Mouse (Mus musculus): ENCODE data around the gene Mrps22. TPM values are rescaled to one million over a fixed set of nuclear protein-coding genes. Genes with fewer than 3 reads are reported as not detected.
A peak's percentile ranks its signal among the peaks of the same experiment; 100 is the strongest.

The Mrps22 gene
- 56.5 and 58.9 TPM in 2 replicates for polyA plus RNA-seq (2015; fragmentation: Nextera tagmentation; extraction: Ambion mirVana)

GRCm38 (mm10) chr9:98601156-98601836, at the start of gene Mrps22:
Gene Mrps22, minus strand, starts transcription at chr9:98601660.
- peak; percentile 90 for ATAC-seq (ENCODE audit: insufficient number of reproducible peaks, insufficient read depth, low FRiP score, low TSS enrichment, low read depth)
- peak within 1 kb of the TSS; percentile 89 for H3K9ac ChIP-seq
- 0 out of 2 replicates have a peak, but pooled peaks cover 4% of the 10 kb centered on the region for H3K27me3 ChIP-seq
- H3K27ac ChIP-seq: peak within 1 kb of the TSS; percentile 40; the same call in 1 of the 2 replicates
- H3K9me3 ChIP-seq: no peaks in the 10 kb centered on the region
- peak within 1 kb of the TSS; percentile 93 for H3K4me3 ChIP-seq
- peaks cover 20% of the 10 kb centered on the region for H3K36me3 ChIP-seq
- under 1% methylated on average over 44 of the region's 44 CpGs for WGBS
- peak within 1 kb of the TSS; percentile 96 for H3K4me2 ChIP-seq
- peaks cover 14% of the 10 kb centered on the region for H3K4me1 ChIP-seq

- WGBS: 28% methylated on average over 8 of the region's 8 CpGs
- Histone ChIP-seq H3K27me3 (peaks cover 92% of the 10 kb centered on the region), H3K4me3 (no peak overlapping the region), H3K27ac (no peak overlapping the region), H3K4me2 (no peak overlapping the region), H3K4me1 (peaks cover 12% of the 10 kb centered on the region), H3K9me3 (no peaks in the 10 kb centered on the region), H3K36me3 (no peaks in the 10 kb centered on the region), H3K9ac (no peak overlapping the region)
- ATAC-seq (ENCODE audit: insufficient number of reproducible peaks, insufficient read depth, low FRiP score, low TSS enrichment, low read depth): no peak
These were observed 49.1 kb upstream of the Mrps22 start for GRCm38 (mm10) chr9:98650547-98650946.

DNA sequence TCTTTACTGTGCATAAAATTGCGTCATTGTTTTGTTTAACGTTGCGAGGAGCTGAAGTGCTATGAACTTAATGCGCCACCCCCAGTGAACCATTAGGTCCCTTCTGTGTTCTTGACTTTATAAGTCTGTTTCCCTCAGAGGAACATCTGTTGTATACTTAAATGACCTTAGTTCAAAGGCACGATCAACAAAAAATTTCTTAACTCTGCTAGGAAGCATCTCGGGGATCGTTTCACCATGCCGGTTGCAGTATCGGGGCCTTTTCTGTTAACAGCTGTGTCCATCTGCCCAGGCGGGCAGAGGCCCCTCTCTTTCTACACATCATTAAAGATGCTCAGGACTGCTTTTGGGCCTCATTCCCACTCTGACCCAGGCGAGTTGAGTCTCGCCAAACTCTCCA, 46.0 kb upstream of the Mrps22 start:
- peaks cover 96% of the 10 kb centered on the region for H3K27me3 ChIP-seq
- H3K4me2 ChIP-seq: no peak overlapping the region
- no peaks in the 10 kb centered on the region for H3K36me3 ChIP-seq
- no peak overlapping the region for H3K4me3 ChIP-seq
- WGBS: 72% methylated on average over 12 of the region's 12 CpGs
- H3K27ac ChIP-seq: no peak overlapping the region
- H3K9ac ChIP-seq: no peak overlapping the region
- H3K4me1 ChIP-seq: peaks cover 12% of the 10 kb centered on the region
- no peak for ATAC-seq (ENCODE audit: insufficient number of reproducible peaks, insufficient read depth, low FRiP score, low TSS enrichment, low read depth)
- no peaks in the 10 kb centered on the region for H3K9me3 ChIP-seq

DNA sequence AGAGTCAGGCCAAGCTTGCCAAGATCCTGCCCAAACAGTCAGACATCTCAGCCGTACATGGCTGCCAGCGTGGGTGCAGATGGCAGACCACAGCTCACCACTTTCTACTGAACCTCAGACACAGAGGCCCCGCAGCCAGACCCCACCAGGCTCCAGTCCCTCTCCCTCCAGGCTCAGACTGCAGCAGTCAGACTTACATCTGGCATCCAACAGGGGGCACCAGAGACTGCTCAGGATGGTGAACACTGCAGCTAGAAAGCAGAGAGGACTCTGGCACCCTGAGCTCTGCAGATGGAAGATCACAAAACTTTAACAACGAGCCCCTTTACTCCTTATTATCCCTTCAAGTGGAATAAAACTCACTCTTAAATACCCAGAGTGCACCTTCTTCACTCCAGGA, 44.3 kb upstream of the Mrps22 start:
- ATAC-seq (ENCODE audit: insufficient number of reproducible peaks, insufficient read depth, low FRiP score, low TSS enrichment, low read depth): peak; percentile 68; the same call in 1 of the 2 replicates

GRCm38 (mm10) chr9:98642126-98642525, 40.7 kb upstream of the Mrps22 start:
- Histone ChIP-seq H3K27me3 (peaks cover 93% of the 10 kb centered on the region), H3K27ac (no peak overlapping the region), H3K36me3 (no peaks in the 10 kb centered on the region), H3K9me3 (no peaks in the 10 kb centered on the region), H3K4me1 (no peaks in the 10 kb centered on the region), H3K4me2 (no peak overlapping the region), H3K9ac (no peak overlapping the region), H3K4me3 (no peak overlapping the region)
- WGBS: 74% methylated on average over 6 of the region's 6 CpGs
- ATAC-seq (ENCODE audit: insufficient number of reproducible peaks, insufficient read depth, low FRiP score, low TSS enrichment, low read depth): no peak

More for the DNA sequence above, 44.3 kb upstream of the Mrps22 start:
- WGBS: 18% methylated on average over 4 of the region's 4 CpGs
- Histone ChIP-seq H3K4me2 (no peak overlapping the region), H3K4me3 (no peak overlapping the region), H3K27ac (no peak overlapping the region), H3K4me1 (peaks cover 5% of the 10 kb centered on the region), H3K9me3 (no peaks in the 10 kb centered on the region), H3K27me3 (peaks cover 98% of the 10 kb centered on the region), H3K9ac (no peak overlapping the region), H3K36me3 (no peaks in the 10 kb centered on the region)

- H3K4me3 ChIP-seq: no peak overlapping the region
- no peaks in the 10 kb centered on the region for H3K36me3 ChIP-seq
- no peak overlapping the region for H3K9ac ChIP-seq
- no peaks in the 10 kb centered on the region for H3K9me3 ChIP-seq
- ATAC-seq (ENCODE audit: insufficient number of reproducible peaks, insufficient read depth, low FRiP score, low TSS enrichment, low read depth): no peak
- H3K27me3 ChIP-seq: peaks cover 80% of the 10 kb centered on the region
- no peak overlapping the region for H3K4me2 ChIP-seq
- H3K27ac ChIP-seq: 0 out of 2 replicates have a peak overlapping the region, but pooled peaks have one; percentile 18
- 59% methylated on average over 13 of the region's 13 CpGs for WGBS
- H3K4me1 ChIP-seq: peaks cover 21% of the 10 kb centered on the region
These were observed 32.1 kb upstream of the Mrps22 start for GRCm38 (mm10) chr9:98633287-98634162.

GRCm38 (mm10) chr9:98628480-98628879, 27.0 kb upstream of the Mrps22 start:
- Histone ChIP-seq H3K4me2 (no peak overlapping the region), H3K4me3 (no peak overlapping the region), H3K4me1 (peaks cover 13% of the 10 kb centered on the region), H3K36me3 (no peaks in the 10 kb centered on the region), H3K27ac (no peak overlapping the region), H3K27me3 (peaks cover 91% of the 10 kb centered on the region), H3K9ac (no peak overlapping the region), H3K9me3 (no peaks in the 10 kb centered on the region)
- no peak for ATAC-seq (ENCODE audit: insufficient number of reproducible peaks, insufficient read depth, low FRiP score, low TSS enrichment, low read depth)
- WGBS: 44% methylated on average over 3 of the region's 3 CpGs

DNA sequence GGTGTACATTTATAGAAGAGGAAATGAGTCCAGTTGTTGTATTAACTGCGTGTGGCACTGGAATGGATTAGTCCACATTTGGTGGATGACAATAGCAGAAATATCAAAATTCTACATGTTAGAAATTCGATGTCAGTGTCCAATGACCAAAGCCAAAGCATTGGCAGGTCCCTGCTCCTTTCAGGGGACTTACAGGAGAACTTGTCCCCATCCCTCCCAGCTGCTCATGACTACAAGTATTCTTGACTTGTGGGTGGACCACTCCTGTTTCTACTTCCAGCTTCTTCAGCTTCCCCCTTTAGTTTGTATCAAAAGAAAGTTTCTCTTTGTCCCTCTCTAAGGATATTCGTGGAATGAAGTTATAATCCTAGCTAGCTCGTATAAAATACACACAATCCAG, 3.4 kb upstream of the Mrps22 start:
- 69% methylated on average over 4 of the region's 4 CpGs for WGBS
- Histone ChIP-seq H3K4me3 (no peak overlapping the region), H3K27ac (no peak overlapping the region), H3K27me3 (0 out of 2 replicates have a peak, but pooled peaks cover 4% of the 10 kb centered on the region), H3K36me3 (no peaks in the 10 kb centered on the region), H3K9me3 (no peaks in the 10 kb centered on the region), H3K4me1 (peaks cover 12% of the 10 kb centered on the region), H3K4me2 (no peak overlapping the region), H3K9ac (no peak overlapping the region)
- ATAC-seq (ENCODE audit: insufficient number of reproducible peaks, insufficient read depth, low FRiP score, low TSS enrichment, low read depth): no peak

DNA sequence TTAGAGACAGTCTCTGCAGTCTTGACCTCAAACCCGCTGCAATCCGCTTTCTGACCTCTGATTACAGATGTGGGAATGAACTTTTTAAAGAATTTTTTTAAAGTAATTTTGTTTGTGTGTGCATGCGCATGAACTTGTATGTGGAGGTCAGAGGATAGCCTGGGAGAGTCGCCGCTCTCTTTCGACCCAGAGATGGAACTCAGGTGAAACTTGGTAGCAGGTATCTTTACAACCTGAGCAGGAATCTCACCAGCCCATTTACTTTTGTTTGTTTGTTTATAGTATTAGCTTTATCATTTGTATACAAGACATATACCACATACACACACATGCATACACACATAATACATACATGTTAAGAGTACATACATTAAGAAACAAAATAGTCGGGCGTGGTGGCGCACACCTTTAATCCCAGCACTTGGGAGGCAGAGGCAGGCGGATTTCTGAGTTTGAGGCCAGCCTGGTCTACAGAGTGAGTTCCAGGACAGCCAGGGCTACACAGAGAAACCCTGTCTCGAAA, 438 bp upstream of the Mrps22 start:
- Histone ChIP-seq H3K4me3 (peak overlapping the region; percentile 93), H3K9me3 (no peaks in the 10 kb centered on the region), H3K27me3 (0 out of 2 replicates have a peak, but pooled peaks cover 4% of the 10 kb centered on the region), H3K4me1 (peaks cover 14% of the 10 kb centered on the region), H3K4me2 (peak overlapping the region; percentile 96), H3K9ac (peak overlapping the region; percentile 89), H3K27ac (no peak overlapping the region; the same call in 1 of the 2 replicates), H3K36me3 (peaks cover 14% of the 10 kb centered on the region)
- 52% methylated on average over 11 of the region's 11 CpGs for WGBS
- ATAC-seq (ENCODE audit: insufficient number of reproducible peaks, insufficient read depth, low FRiP score, low TSS enrichment, low read depth): no peak

- WGBS: 78% methylated on average over 6 of the region's 6 CpGs
- H3K4me3 ChIP-seq: peak overlapping the region; percentile 93; the same call in 1 of the 2 replicates
These were observed 1.4 kb downstream of the Mrps22 start for GRCm38 (mm10) chr9:98600094-98600493.

GRCm38 (mm10) chr9:98583852-98584251, 17.6 kb downstream of the Mrps22 start:
- H3K4me1 ChIP-seq: no peaks in the 10 kb centered on the region
- peaks cover 87% of the 10 kb centered on the region for H3K36me3 ChIP-seq

More at GRCm38 (mm10) chr9:98600094-98600493, 1.4 kb downstream of the Mrps22 start:
- Histone ChIP-seq H3K27me3 (0 out of 2 replicates have a peak, but pooled peaks cover 4% of the 10 kb centered on the region), H3K27ac (no peak overlapping the region), H3K9me3 (no peaks in the 10 kb centered on the region), H3K4me1 (peaks cover 14% of the 10 kb centered on the region), H3K4me2 (peak overlapping the region; percentile 96), H3K36me3 (peaks cover 32% of the 10 kb centered on the region), H3K9ac (no peak overlapping the region)
- no peak for ATAC-seq (ENCODE audit: insufficient number of reproducible peaks, insufficient read depth, low FRiP score, low TSS enrichment, low read depth)

More at GRCm38 (mm10) chr9:98583852-98584251, 17.6 kb downstream of the Mrps22 start:
- no peak overlapping the region for H3K27ac ChIP-seq
- H3K9ac ChIP-seq: no peak overlapping the region
- no peaks in the 10 kb centered on the region for H3K27me3 ChIP-seq
- no peak overlapping the region for H3K4me2 ChIP-seq
- no peak for ATAC-seq (ENCODE audit: insufficient number of reproducible peaks, insufficient read depth, low FRiP score, low TSS enrichment, low read depth)
- H3K9me3 ChIP-seq: no peaks in the 10 kb centered on the region
- H3K4me3 ChIP-seq: no peak overlapping the region
- WGBS: 93% methylated on average over 4 of the region's 4 CpGs

All from embryonic facial prominence, embryonic 13.5 days (tissue).